Mouse (Mus musculus): Measurements from ENCODE around the gene Acss2.

Gene Acss2

GRCm38 (mm10) chr2:155518531-155519270, 953 bp downstream of the Acss2 start:
- TF ChIP-seq GATA4 (IDR thresholded peaks at IDR 0.05; ENCODE audit: insufficient replicate concordance, low read length) = no peak

DNA sequence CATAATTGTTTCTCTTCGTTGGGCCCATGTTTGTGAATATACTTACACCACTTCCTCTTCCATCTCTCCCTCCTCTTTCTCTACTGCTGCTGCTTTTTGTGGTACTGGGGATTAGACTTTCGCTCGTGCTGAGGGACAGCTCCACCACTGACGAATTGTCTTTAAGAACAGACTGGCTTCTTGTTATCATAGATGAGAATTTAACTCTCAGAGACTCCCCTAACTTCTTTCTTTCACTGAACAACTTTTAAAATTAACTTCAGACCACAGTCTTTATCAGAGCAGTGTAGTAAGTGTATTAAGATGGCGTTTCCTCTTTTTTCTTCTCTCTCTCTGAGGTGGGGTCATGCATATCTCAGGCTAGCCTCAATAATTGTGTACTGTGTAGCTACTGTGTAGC, 6.0 kb downstream of the Acss2 start:
- no peak for TF ChIP-seq GATA4 (IDR thresholded peaks at IDR 0.05; ENCODE audit: insufficient replicate concordance, low read length)

- TF ChIP-seq GATA4 (IDR thresholded peaks at IDR 0.05; ENCODE audit: insufficient replicate concordance, low read length) = no peak
Measured at GRCm38 (mm10) chr2:155524378-155524777, 6.6 kb downstream of the Acss2 start.

DNA sequence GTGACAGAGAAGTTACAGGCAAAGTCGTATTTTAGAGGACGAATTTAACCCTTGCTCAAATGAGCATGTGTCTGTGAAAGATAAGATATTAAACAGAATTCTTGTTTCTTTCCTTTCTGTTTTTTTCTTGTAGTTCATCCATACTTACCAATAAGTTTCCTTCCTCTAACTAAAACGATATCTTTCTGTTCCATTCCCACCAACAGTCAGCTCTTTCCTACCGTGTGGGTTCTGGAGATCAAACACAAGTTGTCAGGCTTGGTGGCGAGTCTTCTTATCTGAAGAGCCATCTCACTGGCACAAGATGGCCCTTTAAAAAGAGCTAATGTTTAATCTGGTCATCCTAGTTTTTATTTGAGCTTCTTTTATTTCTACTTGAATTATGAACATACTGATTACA, 9.6 kb downstream of the Acss2 start:
- TF ChIP-seq GATA4 (IDR thresholded peaks at IDR 0.05; ENCODE audit: insufficient replicate concordance, low read length) = no peak

- TF ChIP-seq GATA4 (IDR thresholded peaks at IDR 0.05; ENCODE audit: insufficient replicate concordance, low read length) = no peak
Measured at GRCm38 (mm10) chr2:155536292-155536691, 18.5 kb downstream of the Acss2 start.

DNA sequence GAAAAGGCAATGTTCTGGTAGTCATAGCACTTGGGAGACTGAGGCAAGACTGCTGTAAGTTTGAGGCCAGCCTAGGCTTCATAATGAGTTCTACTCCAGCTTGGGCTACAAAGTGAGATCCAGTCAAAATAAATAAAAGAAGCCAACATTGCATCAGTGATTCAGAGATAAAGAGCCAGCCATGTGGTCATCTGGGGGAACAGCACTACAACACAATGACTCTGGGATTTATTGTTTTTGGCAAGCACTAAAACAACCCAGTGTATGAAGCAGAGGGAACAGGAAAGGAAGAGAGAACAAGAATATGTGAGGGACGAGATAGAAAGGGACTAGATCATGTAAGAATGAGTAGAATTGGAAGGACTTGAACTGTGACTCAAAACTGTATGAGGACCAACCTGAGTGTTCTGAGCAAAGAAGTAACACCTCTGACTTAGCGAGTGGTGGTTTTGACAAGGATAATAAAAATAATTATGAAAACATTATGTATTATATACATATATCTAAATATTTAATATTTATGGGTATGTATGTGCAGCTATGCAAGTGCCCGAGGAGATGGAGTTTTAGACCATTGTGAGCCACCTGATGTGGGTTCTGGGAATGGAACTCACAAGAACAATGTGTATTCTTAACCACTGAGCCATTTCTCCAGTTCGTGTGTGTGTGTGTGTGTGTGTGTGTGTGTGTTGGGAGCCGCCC, 20.2 kb downstream of the Acss2 start:
- no peak for TF ChIP-seq GATA4 (IDR thresholded peaks at IDR 0.05; ENCODE audit: insufficient replicate concordance, low read length)

- no peak for TF ChIP-seq GATA4 (IDR thresholded peaks at IDR 0.05; ENCODE audit: insufficient replicate concordance, low read length)
Measured at GRCm38 (mm10) chr2:155539696-155540095, 21.9 kb downstream of the Acss2 start.

- TF ChIP-seq GATA4 (IDR thresholded peaks at IDR 0.05; ENCODE audit: insufficient replicate concordance, low read length) = no peak
Measured at GRCm38 (mm10) chr2:155540822-155541458, 23.2 kb downstream of the Acss2 start.

GRCm38 (mm10) chr2:155546955-155547354, 29.2 kb downstream of the Acss2 start:
- TF ChIP-seq GATA4 (IDR thresholded peaks at IDR 0.05; ENCODE audit: insufficient replicate concordance, low read length) = no peak

- TF ChIP-seq GATA4 (IDR thresholded peaks at IDR 0.05; ENCODE audit: insufficient replicate concordance, low read length) = no peak
Measured at GRCm38 (mm10) chr2:155552336-155552735, 34.6 kb downstream of the Acss2 start.

DNA sequence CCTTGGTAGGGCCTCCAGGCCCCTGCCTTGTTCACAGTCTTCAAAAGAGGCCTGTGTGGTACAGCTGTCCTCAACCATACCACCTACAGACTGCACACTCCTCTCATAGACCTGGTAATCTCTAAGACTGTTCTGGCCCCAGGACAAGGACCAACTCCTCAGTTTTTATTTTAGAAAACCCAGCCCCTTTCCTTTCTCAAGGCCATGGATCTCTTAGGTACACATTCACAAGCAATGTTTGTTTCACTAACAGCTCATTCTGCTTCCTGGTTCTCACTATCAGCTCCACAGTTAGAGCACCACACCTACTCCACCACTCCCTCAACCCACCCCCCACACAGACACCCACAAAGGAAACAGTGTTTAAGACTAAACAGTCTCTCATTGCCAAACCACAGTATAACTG, 35.2 kb downstream of the Acss2 start:
- TF ChIP-seq GATA4 (IDR thresholded peaks at IDR 0.05; ENCODE audit: insufficient replicate concordance, low read length) = no peak

DNA sequence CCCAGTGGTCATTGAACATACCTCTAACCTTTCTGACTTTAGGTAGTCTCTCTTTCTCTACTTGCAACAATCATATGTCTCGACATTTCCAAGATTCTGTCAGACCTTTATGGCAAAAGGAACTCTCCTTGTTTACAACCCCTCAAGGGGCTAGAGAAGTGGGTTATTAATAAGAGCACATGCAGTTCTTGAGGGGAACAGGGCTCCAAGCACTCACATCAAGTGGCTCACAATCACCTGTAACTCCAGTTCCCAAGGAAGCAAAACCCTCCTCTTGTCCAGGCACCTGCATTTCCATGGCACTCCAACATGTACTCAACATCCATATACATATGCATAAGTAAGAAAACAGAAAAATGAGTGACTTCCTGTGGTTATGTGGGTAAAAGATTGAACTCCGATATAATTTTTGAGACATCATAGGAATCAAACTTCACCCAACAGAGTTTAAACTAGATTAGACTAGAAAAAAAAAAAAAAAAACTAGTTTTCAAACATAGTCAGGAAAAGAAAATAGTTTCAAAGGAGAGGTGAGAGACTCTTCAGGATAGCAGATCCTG, 36.8 kb downstream of the Acss2 start:
- TF ChIP-seq GATA4 (IDR thresholded peaks at IDR 0.05; ENCODE audit: insufficient replicate concordance, low read length) = no peak

GRCm38 (mm10) chr2:155562209-155562608, 44.5 kb downstream of the Acss2 start:
- TF ChIP-seq GATA4 (IDR thresholded peaks at IDR 0.05; ENCODE audit: insufficient replicate concordance, low read length) = no peak

GRCm38 (mm10) chr2:155562934-155563333, 45.2 kb downstream of the Acss2 start:
- TF ChIP-seq GATA4 (IDR thresholded peaks at IDR 0.05; ENCODE audit: insufficient replicate concordance, low read length) = no peak

GRCm38 (mm10) chr2:155567751-155568150, 50.0 kb downstream of the Acss2 start:
- TF ChIP-seq GATA4 (IDR thresholded peaks at IDR 0.05; ENCODE audit: insufficient replicate concordance, low read length) = no peak

All from liver, adult (tissue).